Mouse (Mus musculus) intestine, embryonic 15.5 days (tissue): ENCODE data around the gene Nfia. TPM values are rescaled to one million over a fixed set of nuclear protein-coding genes. Genes with fewer than 3 reads are reported as not detected.

ENCODE experiments used
- ATAC-seq: fragments of 200-750 bp; cut with Nextera tagmentation; 2 replicates; pipeline ENCODE4 v1.8.0; 2017; ENCODE audit warnings: moderate TSS enrichment, moderate library complexity
- H3K27ac ChIP-seq: fragments of 300-500 bp; sonication (generic); 2 replicates; pipeline ENCODE4 v1.5.1; 2015; ENCODE audit warnings: mild to moderate bottlenecking, inconsistent platforms
- H3K27me3 ChIP-seq: fragments of 300-500 bp; sonication (generic); replicated peaks from 2 replicates; pipeline ENCODE4 v1.6.1; 2015; ENCODE audit warnings: inconsistent platforms
- H3K36me3 ChIP-seq: fragments of 300-500 bp; sonication (generic); 2 replicates; pipeline ENCODE4 v1.6.1; 2015; ENCODE audit warnings: inconsistent platforms
- H3K4me1 ChIP-seq: fragments of 300-500 bp; sonication (generic); replicated peaks from 2 replicates; pipeline ENCODE4 v1.6.1; 2015; ENCODE audit warnings: inconsistent platforms
- H3K4me2 ChIP-seq: fragments of 300-500 bp; sonication (generic); replicated peaks from 2 replicates; pipeline ENCODE4 v1.6.1; 2015; ENCODE audit warnings: mild to moderate bottlenecking, inconsistent platforms
- H3K4me3 ChIP-seq: fragments of 300-500 bp; sonication (generic); replicated peaks from 2 replicates; pipeline ENCODE4 v1.5.1; 2015; ENCODE audit warnings: inconsistent platforms
- H3K9ac ChIP-seq: fragments of 300-500 bp; sonication (generic); 2 replicates; pipeline ENCODE4 v1.6.1; 2015; ENCODE audit warnings: inconsistent platforms
- H3K9me3 ChIP-seq: fragments of 300-500 bp; sonication (generic); 2 replicates; pipeline ENCODE4 v1.6.1; 2016; ENCODE audit warnings: inconsistent platforms
- WGBS: fragments of 180-500 bp; shearing (Covaris S2); methylation state at CpG from one replicate; pipeline ENCODE4 v1.1.7; 2015; 5-methylcytosine and 5-hydroxymethylcytosine counted together
- polyA plus RNA-seq: library from polyadenylated mRNA; unstranded; fragments of >200 nt; fragmentation: Nextera tagmentation; extraction: Ambion mirVana; gene quantifications from 2 replicates; pipeline ENCODE4 v1.2.1, GENCODE M21; 2015

Gene Nfia
- polyA plus RNA-seq, 1 experiment from 2014 or later = 37.3 TPM

GRCm38 (mm10) chr4:97825841-97826240 is 53.3 kb downstream of the Nfia start:
- Histone ChIP-seq H3K27me3 (no peaks in the 10 kb centered on the region), H3K9ac (no peak overlapping the region), H3K27ac (no peak overlapping the region), H3K4me2 (no peak overlapping the region), H3K4me1 (no peaks in the 10 kb centered on the region; the same call in 1 of the 2 replicates), H3K36me3 (no peaks in the 10 kb centered on the region), H3K4me3 (no peak overlapping the region), H3K9me3 (no peaks in the 10 kb centered on the region)
- no peak for ATAC-seq
- WGBS = 82% methylated on average over 4 of the region's 4 CpGs

DNA sequence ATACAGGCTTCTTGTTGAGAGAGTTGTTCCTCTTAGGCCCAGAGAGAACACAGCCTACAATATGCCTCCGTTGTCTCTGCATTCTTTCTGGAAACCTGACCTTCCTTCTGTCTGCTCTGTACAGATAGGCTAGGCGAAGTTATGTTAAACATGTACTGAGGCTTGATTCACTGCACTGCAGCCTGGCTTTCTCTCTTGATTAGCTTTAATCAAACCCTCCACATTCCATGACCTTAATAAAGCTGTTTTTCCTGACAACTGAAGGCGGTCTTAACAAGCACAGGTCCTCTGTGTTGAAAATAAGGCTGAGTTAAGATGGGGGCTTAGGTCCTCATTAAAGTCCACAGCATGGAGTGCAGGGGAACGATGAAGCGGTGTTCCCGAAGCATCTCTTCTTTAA is 54.6 kb downstream of the Nfia start:
- ATAC-seq = no peak
- no peak overlapping the region for H3K27ac ChIP-seq
- no peak overlapping the region for H3K4me3 ChIP-seq
- no peaks in the 10 kb centered on the region for H3K36me3 ChIP-seq
- no peaks in the 10 kb centered on the region for H3K9me3 ChIP-seq
- H3K4me2 ChIP-seq = no peak overlapping the region
- 72% methylated on average over 6 of the region's 6 CpGs for WGBS
- H3K27me3 ChIP-seq = no peaks in the 10 kb centered on the region
- no peak overlapping the region for H3K9ac ChIP-seq
- H3K4me1 ChIP-seq = no peaks in the 10 kb centered on the region; the same call in 1 of the 2 replicates

GRCm38 (mm10) chr4:97828579-97828978 is 56.0 kb downstream of the Nfia start:
- H3K27me3 ChIP-seq = no peaks in the 10 kb centered on the region
- H3K9me3 ChIP-seq = no peaks in the 10 kb centered on the region
- no peak overlapping the region for H3K27ac ChIP-seq
- no peak for ATAC-seq
- H3K4me3 ChIP-seq = no peak overlapping the region
- H3K9ac ChIP-seq = no peak overlapping the region
- no peaks in the 10 kb centered on the region for H3K36me3 ChIP-seq
- H3K4me2 ChIP-seq = no peak overlapping the region
- 55% methylated on average over 1 of the region's 1 CpGs for WGBS
- H3K4me1 ChIP-seq = no peaks in the 10 kb centered on the region; the same call in 1 of the 2 replicates

DNA sequence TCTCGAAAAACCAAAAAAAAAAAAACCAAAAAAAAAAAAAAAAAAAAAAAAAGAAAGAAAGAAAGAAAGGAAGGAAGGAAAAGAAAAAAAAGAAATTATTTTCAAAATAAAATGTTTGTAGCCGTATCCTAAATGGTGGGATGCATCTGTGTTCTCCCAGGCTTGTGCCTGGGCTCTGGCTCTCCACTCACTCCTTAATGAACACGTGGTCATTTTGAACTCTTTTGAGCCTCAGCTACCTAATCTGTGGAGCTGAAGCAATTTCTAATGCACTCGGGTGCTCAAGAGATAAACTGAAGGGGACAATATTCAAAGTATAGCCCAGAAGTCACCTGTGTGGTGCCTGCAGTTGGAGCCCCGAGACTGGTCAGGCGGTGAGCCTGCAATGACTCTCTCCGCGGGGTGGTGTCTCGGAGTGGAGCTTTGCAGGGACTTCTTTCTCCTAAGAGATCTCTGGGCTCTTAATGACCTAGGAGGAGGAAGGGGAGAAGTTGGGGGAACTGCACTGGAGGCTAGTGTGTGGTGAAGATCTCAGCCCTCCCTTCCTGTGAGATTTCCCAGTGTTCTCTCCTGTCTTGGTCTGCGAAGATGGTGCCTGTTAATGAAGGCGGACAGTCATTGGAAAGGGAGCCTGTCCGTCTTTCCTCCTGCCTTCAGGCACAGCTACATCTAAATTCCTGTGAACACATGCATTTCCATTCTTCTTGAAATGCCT is 57.0 kb downstream of the Nfia start:
- Histone ChIP-seq H3K4me2 (no peak overlapping the region), H3K9ac (no peak overlapping the region), H3K36me3 (no peaks in the 10 kb centered on the region), H3K27me3 (no peaks in the 10 kb centered on the region), H3K4me1 (no peaks in the 10 kb centered on the region; the same call in 1 of the 2 replicates), H3K4me3 (no peak overlapping the region), H3K27ac (no peak overlapping the region), H3K9me3 (no peaks in the 10 kb centered on the region)
- no peak for ATAC-seq
- WGBS = 86% methylated on average over 12 of the region's 12 CpGs

- H3K27ac ChIP-seq = no peak overlapping the region
- WGBS = 54% methylated on average over 6 of the region's 6 CpGs
- H3K9ac ChIP-seq = no peak overlapping the region
- H3K27me3 ChIP-seq = no peaks in the 10 kb centered on the region
- H3K36me3 ChIP-seq = no peaks in the 10 kb centered on the region
- ATAC-seq = no peak
- no peaks in the 10 kb centered on the region; the same call in 1 of the 2 replicates for H3K4me1 ChIP-seq
- H3K9me3 ChIP-seq = no peaks in the 10 kb centered on the region
- no peak overlapping the region for H3K4me3 ChIP-seq
- H3K4me2 ChIP-seq = no peak overlapping the region
Measured at GRCm38 (mm10) chr4:97830051-97830853, 57.7 kb downstream of the Nfia start.

- Histone ChIP-seq H3K4me2 (no peak overlapping the region), H3K27me3 (no peaks in the 10 kb centered on the region), H3K9ac (no peak overlapping the region), H3K4me1 (no peaks in the 10 kb centered on the region; the same call in 1 of the 2 replicates), H3K36me3 (no peaks in the 10 kb centered on the region), H3K9me3 (no peaks in the 10 kb centered on the region), H3K4me3 (no peak overlapping the region), H3K27ac (no peak overlapping the region)
- WGBS = 89% methylated on average over 16 of the region's 16 CpGs
- ATAC-seq = no peak
Measured at GRCm38 (mm10) chr4:97830935-97831608, 58.5 kb downstream of the Nfia start.

DNA sequence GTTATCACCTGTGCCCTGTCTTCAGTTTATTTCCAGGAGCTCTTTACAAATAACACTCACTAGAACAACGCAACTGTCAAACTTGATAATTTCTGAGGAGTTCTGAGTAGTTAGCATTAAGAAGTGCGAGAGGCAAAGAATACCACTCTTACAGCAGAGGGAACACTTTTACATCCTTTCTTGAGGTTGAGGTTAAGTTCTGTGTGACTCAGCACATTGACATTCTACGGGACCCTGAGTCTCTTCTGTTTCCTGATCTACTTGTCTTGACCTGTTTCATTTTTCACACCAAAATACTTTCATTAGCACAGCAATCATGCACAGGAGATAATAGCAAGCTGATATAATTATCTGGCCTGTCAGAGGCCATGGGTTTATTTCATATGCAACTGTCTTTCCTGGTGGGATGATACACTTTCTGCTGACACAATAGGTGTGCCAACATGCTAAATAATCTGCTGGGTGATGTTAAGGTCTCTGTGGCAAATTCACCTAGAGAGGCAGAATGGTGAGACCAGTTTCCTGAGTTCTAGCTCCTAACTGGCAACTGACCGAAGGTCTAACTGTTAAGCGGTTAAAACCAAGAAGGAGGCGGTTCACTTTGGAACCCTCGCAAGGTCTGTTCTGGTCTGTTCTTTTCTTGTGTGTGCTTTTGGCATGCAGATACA is 59.2 kb downstream of the Nfia start:
- 93% methylated on average over 7 of the region's 7 CpGs for WGBS
- Histone ChIP-seq H3K27me3 (no peaks in the 10 kb centered on the region), H3K36me3 (no peaks in the 10 kb centered on the region), H3K4me1 (no peaks in the 10 kb centered on the region; the same call in 1 of the 2 replicates), H3K9ac (no peak overlapping the region), H3K4me3 (no peak overlapping the region), H3K27ac (no peak overlapping the region), H3K9me3 (no peaks in the 10 kb centered on the region), H3K4me2 (no peak overlapping the region)
- no peak for ATAC-seq

GRCm38 (mm10) chr4:97832279-97832640 is 59.7 kb downstream of the Nfia start:
- Histone ChIP-seq H3K36me3 (no peaks in the 10 kb centered on the region), H3K27me3 (no peaks in the 10 kb centered on the region), H3K4me1 (no peaks in the 10 kb centered on the region), H3K27ac (no peak overlapping the region), H3K4me2 (no peak overlapping the region), H3K9ac (no peak overlapping the region), H3K9me3 (no peaks in the 10 kb centered on the region), H3K4me3 (no peak overlapping the region)
- WGBS = 84% methylated on average over 4 of the region's 4 CpGs
- ATAC-seq = no peak

- H3K27me3 ChIP-seq = no peaks in the 10 kb centered on the region
- H3K4me2 ChIP-seq = no peak overlapping the region
- no peak overlapping the region for H3K27ac ChIP-seq
- H3K4me1 ChIP-seq = peaks cover 29% of the 10 kb centered on the region
- H3K4me3 ChIP-seq = no peak overlapping the region
- H3K36me3 ChIP-seq = no peaks in the 10 kb centered on the region
- H3K9me3 ChIP-seq = no peaks in the 10 kb centered on the region
- no peak for ATAC-seq
- WGBS = 65% methylated on average over 13 of the region's 13 CpGs
- no peak overlapping the region for H3K9ac ChIP-seq
Measured at GRCm38 (mm10) chr4:97836812-97837211, 64.3 kb downstream of the Nfia start.

DNA sequence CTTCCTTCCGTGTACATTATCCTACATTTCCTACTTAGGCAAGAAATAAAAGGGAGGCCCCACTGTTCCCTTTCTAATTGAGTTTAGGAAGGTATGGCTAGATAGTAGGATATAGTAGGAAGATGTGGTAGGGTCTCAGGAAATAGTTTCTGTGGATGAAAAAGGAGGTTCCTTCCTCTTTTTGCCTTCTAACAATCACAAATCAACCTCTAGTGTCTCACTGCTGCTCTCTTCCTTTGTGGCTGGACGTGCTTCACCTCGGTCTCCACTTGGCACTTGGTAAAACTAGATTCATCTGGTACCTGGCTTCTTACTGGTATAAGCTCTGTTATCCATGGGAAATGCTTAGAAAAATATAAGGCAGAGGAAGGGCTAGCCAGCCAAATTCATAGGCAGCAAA is 65.2 kb downstream of the Nfia start:
- 85% methylated on average over 3 of the region's 3 CpGs for WGBS
- H3K9me3 ChIP-seq = no peaks in the 10 kb centered on the region
- no peaks in the 10 kb centered on the region for H3K36me3 ChIP-seq
- no peak for ATAC-seq
- H3K4me1 ChIP-seq = peaks cover 29% of the 10 kb centered on the region
- H3K27ac ChIP-seq = no peak overlapping the region
- no peak overlapping the region for H3K4me2 ChIP-seq
- no peak overlapping the region for H3K9ac ChIP-seq
- H3K27me3 ChIP-seq = no peaks in the 10 kb centered on the region
- H3K4me3 ChIP-seq = no peak overlapping the region

DNA sequence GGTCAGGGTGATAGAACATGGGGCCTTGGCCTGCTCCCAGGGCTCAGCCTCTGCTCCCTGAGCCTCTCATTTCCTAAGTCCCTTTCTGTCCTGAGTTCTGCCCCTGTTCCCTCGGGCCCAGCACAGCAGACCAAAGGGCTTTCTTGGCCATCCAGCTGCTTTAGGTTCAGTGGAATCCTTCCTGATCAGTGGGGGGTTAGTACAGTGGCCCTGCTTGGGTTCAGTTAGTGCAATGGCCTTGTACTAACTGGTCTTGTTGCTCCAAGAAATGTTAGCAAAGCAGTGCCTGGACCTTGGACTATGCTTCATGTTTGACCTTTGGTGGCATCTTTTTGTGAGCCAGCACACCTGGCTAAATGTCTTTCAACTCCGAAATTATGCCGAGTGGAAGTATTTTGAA is 66.1 kb downstream of the Nfia start:
- no peaks in the 10 kb centered on the region for H3K9me3 ChIP-seq
- no peak overlapping the region for H3K4me3 ChIP-seq
- no peaks in the 10 kb centered on the region for H3K36me3 ChIP-seq
- H3K27ac ChIP-seq = peak overlapping the region; percentile 37; the same call in 1 of the 2 replicates
- 52% methylated on average over 3 of the region's 3 CpGs for WGBS
- no peak for ATAC-seq
- H3K9ac ChIP-seq = no peak overlapping the region
- no peaks in the 10 kb centered on the region for H3K27me3 ChIP-seq
- no peak overlapping the region for H3K4me2 ChIP-seq
- H3K4me1 ChIP-seq = peaks cover 29% of the 10 kb centered on the region
